Mouse (Mus musculus): ENCODE measurements around the gene Stim1. TPM values are rescaled to one million over a fixed set of nuclear protein-coding genes. Genes with fewer than 3 reads are reported as not detected.

The Stim1 gene
- total and polyA plus RNA-seq, 2 experiments = 15.7 to 28.0 TPM

GRCm38 (mm10) chr7:102358124-102358523, 90.5 kb downstream of the Stim1 start:
- Histone ChIP-seq H3K36me3 (ENCODE audit: control insufficient read depth, insufficient read depth, low read length) (peaks cover 4% of the 10 kb centered on the region), H3K9ac (ENCODE audit: low read depth, low read length) (no peak overlapping the region), H3K79me2 (ENCODE audit: control insufficient read depth, insufficient read depth, low read length) (peaks cover 12% of the 10 kb centered on the region; the same call in 1 of the 2 replicates), H3K4me1 (ENCODE audit: control insufficient read depth, insufficient read depth, low read length) (no peaks in the 10 kb centered on the region), H3K4me3 (ENCODE audit: insufficient read depth, low read depth, low read length) (no peak overlapping the region), H3K27ac (replicated peaks; ENCODE audit: insufficient read depth, low read depth, low read length) (no peak overlapping the region), H3K27me3 (ENCODE audit: control insufficient read depth, insufficient read depth, low read length) (no peaks in the 10 kb centered on the region)
- TF ChIP-seq CTCF (IDR thresholded peaks at IDR 0.05; ENCODE audit: low read depth, low read length) = no peak
- no peak for TF ChIP-seq POLR2A (IDR thresholded peaks at IDR 0.05; ENCODE audit: extremely low read depth, insufficient read depth, low read length)
- no peak for DNase-seq (ENCODE audit: extremely low read depth, low read depth, low spot score)
- WGBS = 96% methylated on average over 3 of the region's 3 CpGs

GRCm38 (mm10) chr7:102361297-102361696, 93.7 kb downstream of the Stim1 start:
- Histone ChIP-seq H3K79me2 (ENCODE audit: control insufficient read depth, insufficient read depth, low read length) (peaks cover 12% of the 10 kb centered on the region; the same call in 1 of the 2 replicates), H3K9ac (ENCODE audit: low read depth, low read length) (no peak overlapping the region), H3K27me3 (ENCODE audit: control insufficient read depth, insufficient read depth, low read length) (no peaks in the 10 kb centered on the region), H3K4me1 (ENCODE audit: control insufficient read depth, insufficient read depth, low read length) (no peaks in the 10 kb centered on the region), H3K27ac (replicated peaks; ENCODE audit: insufficient read depth, low read depth, low read length) (no peak overlapping the region), H3K36me3 (ENCODE audit: control insufficient read depth, insufficient read depth, low read length) (no peaks in the 10 kb centered on the region), H3K4me3 (ENCODE audit: insufficient read depth, low read depth, low read length) (no peak overlapping the region)
- TF ChIP-seq CTCF (IDR thresholded peaks at IDR 0.05; ENCODE audit: low read depth, low read length) (no peak), POLR2A (IDR thresholded peaks at IDR 0.05; ENCODE audit: extremely low read depth, insufficient read depth, low read length) (no peak)
- WGBS = 74% methylated on average over 2 of the region's 2 CpGs
- no peak for DNase-seq (ENCODE audit: extremely low read depth, low read depth, low spot score)

- H3K27ac ChIP-seq (replicated peaks; ENCODE audit: insufficient read depth, low read depth, low read length) = no peak overlapping the region
- WGBS = 18% methylated on average over 1 of the region's 1 CpGs
- H3K27me3 ChIP-seq (ENCODE audit: control insufficient read depth, insufficient read depth, low read length) = no peaks in the 10 kb centered on the region
- H3K9ac ChIP-seq (ENCODE audit: low read depth, low read length) = no peak overlapping the region
- peaks cover 5% of the 10 kb centered on the region; the same call in 1 of the 2 replicates for H3K79me2 ChIP-seq (ENCODE audit: control insufficient read depth, insufficient read depth, low read length)
- DNase-seq (ENCODE audit: extremely low read depth, low read depth, low spot score) = peak; percentile 78
- no peaks in the 10 kb centered on the region for H3K36me3 ChIP-seq (ENCODE audit: control insufficient read depth, insufficient read depth, low read length)
- no peak overlapping the region for H3K4me3 ChIP-seq (ENCODE audit: insufficient read depth, low read depth, low read length)
- TF ChIP-seq CTCF (IDR thresholded peaks at IDR 0.05; ENCODE audit: low read depth, low read length) (no peak), POLR2A (IDR thresholded peaks at IDR 0.05; ENCODE audit: extremely low read depth, insufficient read depth, low read length) (no peak)
- no peaks in the 10 kb centered on the region for H3K4me1 ChIP-seq (ENCODE audit: control insufficient read depth, insufficient read depth, low read length)
Measured at GRCm38 (mm10) chr7:102363853-102364252, 96.2 kb downstream of the Stim1 start.

- H3K36me3 ChIP-seq (ENCODE audit: control insufficient read depth, insufficient read depth, low read length) = no peaks in the 10 kb centered on the region
- peaks cover 4% of the 10 kb centered on the region; the same call in 1 of the 2 replicates for H3K4me1 ChIP-seq (ENCODE audit: control insufficient read depth, insufficient read depth, low read length)
- no peak overlapping the region for H3K4me3 ChIP-seq (ENCODE audit: insufficient read depth, low read depth, low read length)
- WGBS = 82% methylated on average over 4 of the region's 4 CpGs
- DNase-seq (ENCODE audit: extremely low read depth, low read depth, low spot score) = no peak
- no peak overlapping the region for H3K9ac ChIP-seq (ENCODE audit: low read depth, low read length)
- H3K27me3 ChIP-seq (ENCODE audit: control insufficient read depth, insufficient read depth, low read length) = no peaks in the 10 kb centered on the region
- no peak for TF ChIP-seq POLR2A (IDR thresholded peaks at IDR 0.05; ENCODE audit: extremely low read depth, insufficient read depth, low read length)
- TF ChIP-seq CTCF (IDR thresholded peaks at IDR 0.05; ENCODE audit: low read depth, low read length) = peak; percentile 50
- H3K79me2 ChIP-seq (ENCODE audit: control insufficient read depth, insufficient read depth, low read length) = peaks cover 3% of the 10 kb centered on the region; the same call in 1 of the 2 replicates
- H3K27ac ChIP-seq (replicated peaks; ENCODE audit: insufficient read depth, low read depth, low read length) = no peak overlapping the region
Measured at GRCm38 (mm10) chr7:102369661-102370060, 102.1 kb downstream of the Stim1 start.

GRCm38 (mm10) chr7:102370526-102370925, 102.9 kb downstream of the Stim1 start:
- H3K27me3 ChIP-seq (ENCODE audit: control insufficient read depth, insufficient read depth, low read length) = no peaks in the 10 kb centered on the region
- peaks cover 3% of the 10 kb centered on the region; the same call in 1 of the 2 replicates for H3K79me2 ChIP-seq (ENCODE audit: control insufficient read depth, insufficient read depth, low read length)
- H3K4me3 ChIP-seq (ENCODE audit: insufficient read depth, low read depth, low read length) = no peak overlapping the region
- peaks cover 4% of the 10 kb centered on the region; the same call in 1 of the 2 replicates for H3K4me1 ChIP-seq (ENCODE audit: control insufficient read depth, insufficient read depth, low read length)
- no peak overlapping the region for H3K27ac ChIP-seq (replicated peaks; ENCODE audit: insufficient read depth, low read depth, low read length)
- DNase-seq (ENCODE audit: extremely low read depth, low read depth, low spot score) = peak; percentile 60
- TF ChIP-seq CTCF (IDR thresholded peaks at IDR 0.05; ENCODE audit: low read depth, low read length) = no peak
- TF ChIP-seq POLR2A (IDR thresholded peaks at IDR 0.05; ENCODE audit: extremely low read depth, insufficient read depth, low read length) = no peak
- 29% methylated on average over 5 of the region's 5 CpGs for WGBS
- H3K36me3 ChIP-seq (ENCODE audit: control insufficient read depth, insufficient read depth, low read length) = no peaks in the 10 kb centered on the region
- H3K9ac ChIP-seq (ENCODE audit: low read depth, low read length) = no peak overlapping the region

- 95% methylated on average over 3 of the region's 3 CpGs for WGBS
- no peaks in the 10 kb centered on the region for H3K36me3 ChIP-seq (ENCODE audit: control insufficient read depth, insufficient read depth, low read length)
- no peak for DNase-seq (ENCODE audit: extremely low read depth, low read depth, low spot score)
- H3K79me2 ChIP-seq (ENCODE audit: control insufficient read depth, insufficient read depth, low read length) = peaks cover 6% of the 10 kb centered on the region; the same call in 1 of the 2 replicates
- no peak for TF ChIP-seq CTCF (IDR thresholded peaks at IDR 0.05; ENCODE audit: low read depth, low read length)
- TF ChIP-seq POLR2A (IDR thresholded peaks at IDR 0.05; ENCODE audit: extremely low read depth, insufficient read depth, low read length) = no peak
- peaks cover 4% of the 10 kb centered on the region; the same call in 1 of the 2 replicates for H3K4me1 ChIP-seq (ENCODE audit: control insufficient read depth, insufficient read depth, low read length)
- H3K27ac ChIP-seq (replicated peaks; ENCODE audit: insufficient read depth, low read depth, low read length) = no peak overlapping the region
- H3K27me3 ChIP-seq (ENCODE audit: control insufficient read depth, insufficient read depth, low read length) = no peaks in the 10 kb centered on the region
- H3K4me3 ChIP-seq (ENCODE audit: insufficient read depth, low read depth, low read length) = no peak overlapping the region
- no peak overlapping the region for H3K9ac ChIP-seq (ENCODE audit: low read depth, low read length)
Measured at GRCm38 (mm10) chr7:102373382-102374072, 105.9 kb downstream of the Stim1 start.
